Mouse (Mus musculus) myocyte (in vitro differentiated cells): ENCODE data around the gene Pkig.

Experiments
- MAX ChIP-seq: IDR thresholded peaks from one replicate; pipeline ENCODE4 v1.6.1; 2011; ENCODE audit warnings: low read depth, mild to moderate bottlenecking, control low read depth
- SRF ChIP-seq: IDR thresholded peaks from one replicate; pipeline ENCODE4 v1.6.1; 2011; ENCODE audit warnings: low read depth; ENCODE audit not compliant: control insufficient read depth, insufficient read length

DNA sequence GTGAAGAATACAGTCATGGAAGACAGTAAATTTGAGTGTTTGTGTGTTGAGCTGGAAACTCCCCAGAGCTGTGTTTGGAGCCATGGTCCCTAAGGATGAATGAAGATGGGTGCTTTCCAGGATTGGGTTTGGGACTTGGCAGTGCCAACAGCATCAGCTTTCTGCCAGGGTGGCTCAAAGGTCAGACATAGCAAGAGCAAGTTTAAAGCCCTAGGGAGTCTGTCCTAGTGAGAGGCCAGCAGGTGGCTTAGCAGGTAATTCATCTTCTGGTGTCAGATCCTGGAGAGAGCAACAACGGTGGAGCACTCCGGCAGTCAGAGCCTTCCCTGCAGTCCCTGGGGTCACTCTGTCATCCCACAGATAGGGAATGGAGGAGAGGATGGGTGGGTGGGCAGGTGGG lies 60.3 kb downstream of the Pkig start:
- TF ChIP-seq SRF (no peak), MAX (no peak)
